ENCODE assay signal across 12 mouse cellular contexts in the genomic region with DNA sequence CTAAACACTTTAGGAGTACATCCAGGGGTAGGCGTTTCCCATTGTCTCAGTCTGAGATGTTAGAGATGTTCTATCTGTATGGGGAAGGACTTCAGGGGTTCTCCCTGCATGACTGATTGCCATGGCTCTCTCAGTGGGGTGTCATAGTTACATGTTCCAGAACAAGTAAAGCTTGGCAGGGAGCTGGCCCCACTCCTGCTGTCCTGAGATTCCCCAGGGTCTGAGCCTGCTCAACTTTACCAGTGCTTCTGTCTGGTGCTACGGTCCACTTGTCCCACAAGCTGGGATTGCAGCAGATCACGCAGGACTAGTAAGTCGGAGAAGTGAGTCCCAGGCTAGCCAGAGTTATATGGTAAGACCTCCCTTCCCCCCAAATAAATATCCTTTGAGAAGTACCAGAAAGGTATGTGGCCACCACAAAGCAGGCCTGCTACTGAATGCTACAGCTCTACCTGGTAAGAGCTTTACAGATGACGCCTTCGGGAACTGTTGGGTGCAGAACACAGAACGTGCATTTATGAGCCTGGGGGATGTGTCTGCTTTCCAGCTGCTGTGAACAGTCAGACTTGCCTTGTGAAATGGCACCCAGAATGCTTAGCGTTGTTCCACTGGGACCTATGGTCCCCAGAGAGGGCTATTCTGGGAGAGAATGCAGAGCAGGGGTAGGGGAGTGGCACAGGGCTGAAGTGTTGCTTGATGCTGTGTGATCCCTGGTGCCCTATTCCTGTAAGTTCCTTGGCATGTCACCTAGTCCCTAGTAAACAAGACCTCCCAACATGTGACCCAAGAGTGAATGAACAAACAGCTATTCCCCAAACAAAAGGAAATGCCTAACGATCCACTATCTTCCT.
DNase-seq lines count a peak whose midpoint lies in the region; ATAC-seq and TF ChIP-seq lines count a peak whose summit lies in the region.
"Had no signal": no experiment of that assay in that cellular context is flagged by ENCODE, and none has a peak within 500 bp of the region (broad histone marks: within the 10 kb centered on the region; RNA-seq: fewer than 3 reads in every experiment).

No protein-coding gene starts in this region.

- no peaks in the 10 kb centered on the region for H3K9me3 ChIP-seq in hindbrain, postnatal 0 days (ENCODE audit: low read length)
- H3K9me3 ChIP-seq in hindbrain, embryonic 16.5 days (ENCODE audit: control insufficient read depth, low read length), result no peaks in the 10 kb centered on the region
- H3K9me3 ChIP-seq in heart, embryonic 11.5 days (replicated peaks; ENCODE audit: control insufficient read depth, low read length), result no peaks in the 10 kb centered on the region

- H3K9ac ChIP-seq in hindbrain, postnatal 0 days (replicated peaks; ENCODE audit: low read length), result no peak overlapping the region
- no peak overlapping the region for H3K9ac ChIP-seq in hindbrain, embryonic 16.5 days (ENCODE audit: low read depth, low read length)
- H3K9ac ChIP-seq in heart, embryonic 11.5 days (ENCODE audit: low read depth, low read length), result no peak overlapping the region; the same call in 1 of the 2 replicates
- H3K9ac ChIP-seq: hindbrain, embryonic 14.5 days had no signal

- ATAC-seq in hindbrain, postnatal 0 days, result no peak
- no peak for ATAC-seq in hindbrain, embryonic 16.5 days
- no peak for ATAC-seq in heart, embryonic 11.5 days (replicated peaks; ENCODE audit: insufficient number of reproducible peaks, low FRiP score, low TSS enrichment)
- ATAC-seq: forebrain, embryonic 16.5 days had no signal

- H3K4me3 ChIP-seq in hindbrain, postnatal 0 days (ENCODE audit: low read length), result no peak overlapping the region
- H3K4me3 ChIP-seq in hindbrain, embryonic 16.5 days (ENCODE audit: low read length), result no peak overlapping the region
- no peak overlapping the region for H3K4me3 ChIP-seq in heart, embryonic 11.5 days (ENCODE audit: low read depth, low read length)

- H3K4me2 ChIP-seq in hindbrain, postnatal 0 days (ENCODE audit: low read depth, low read length), result no peak overlapping the region
- no peak overlapping the region for H3K4me2 ChIP-seq in hindbrain, embryonic 16.5 days (ENCODE audit: low read length)
- no peak overlapping the region for H3K4me2 ChIP-seq in heart, embryonic 11.5 days
- H3K4me2 ChIP-seq: hindbrain, embryonic 14.5 days had no signal

- no peaks in the 10 kb centered on the region for H3K27me3 ChIP-seq in hindbrain, postnatal 0 days (ENCODE audit: insufficient read depth, low read length)
- H3K27me3 ChIP-seq in hindbrain, embryonic 16.5 days (replicated peaks; ENCODE audit: control insufficient read depth, insufficient read depth, low read length), result no peaks in the 10 kb centered on the region
- H3K27me3 ChIP-seq in heart, embryonic 11.5 days (ENCODE audit: control insufficient read depth, insufficient read depth, low read length), result no peaks in the 10 kb centered on the region

- no peaks in the 10 kb centered on the region for H3K4me1 ChIP-seq in hindbrain, postnatal 0 days (ENCODE audit: insufficient read depth, low read length)
- no peaks in the 10 kb centered on the region for H3K4me1 ChIP-seq in hindbrain, embryonic 16.5 days (ENCODE audit: control insufficient read depth, insufficient read depth, low read depth, low read length)
- H3K4me1 ChIP-seq in heart, embryonic 11.5 days (ENCODE audit: control insufficient read depth, insufficient read depth, low read length), result peaks cover 13% of the 10 kb centered on the region

- DNase-seq in hindbrain, postnatal 0 days (ENCODE audit: low spot score), result peak; percentile 17
- peak; percentile 28 for DNase-seq in adrenal gland, postnatal 25 days
- peak; percentile 85 for DNase-seq in lung, postnatal 10 days
- no peak for DNase-seq in layer of hippocampus, adult 9-11 months
- no peak for DNase-seq in cerebellum, postnatal 36 days
- no peak for DNase-seq in left cerebral cortex, adult 9 months (ENCODE audit: low spot score in 2 of 2)
- DNase-seq: cerebellum, postnatal 14 days; right cerebral cortex, postnatal 4 days had no signal

- H3K36me3 ChIP-seq in hindbrain, postnatal 0 days (ENCODE audit: insufficient read depth, low read length), result no peaks in the 10 kb centered on the region
- H3K36me3 ChIP-seq in hindbrain, embryonic 16.5 days (ENCODE audit: control insufficient read depth, insufficient read depth, low read length), result no peaks in the 10 kb centered on the region
- H3K36me3 ChIP-seq in heart, embryonic 11.5 days (ENCODE audit: control insufficient read depth, insufficient read depth, low read length), result no peaks in the 10 kb centered on the region

- TF ChIP-seq CTCF in hindbrain, postnatal 0 days (IDR thresholded peaks at IDR 0.05; ENCODE audit: low read depth), result no peak

- 71% methylated on average over 9 of the region's 9 CpGs for WGBS in hindbrain, postnatal 0 days
- WGBS in hindbrain, embryonic 16.5 days, result 77% methylated on average over 9 of the region's 9 CpGs
- WGBS in heart, embryonic 11.5 days (ENCODE audit: insufficient replicate concordance), result 69% methylated on average over 9 of the region's 9 CpGs

- peak overlapping the region; percentile 20; the same call in 1 of the 2 replicates for H3K27ac ChIP-seq in hindbrain, postnatal 0 days
- H3K27ac ChIP-seq in hindbrain, embryonic 16.5 days (ENCODE audit: low read depth, low read length), result no peak overlapping the region
- peak overlapping the region; percentile 41; the same call in 1 of the 2 replicates for H3K27ac ChIP-seq in heart, embryonic 11.5 days (ENCODE audit: low read depth, low read length)
- H3K27ac ChIP-seq: hindbrain, embryonic 14.5 days had no signal

Comparison
In these comparisons a context has a peak if more than half of its experiments do, and no peak if none do; other contexts are left out.
1. DNase-seq: peak in hindbrain, postnatal 0 days (single experiment), adrenal gland, postnatal 25 days (single experiment) and lung, postnatal 10 days (single experiment); none in layer of hippocampus, adult 9-11 months (single experiment), cerebellum, postnatal 36 days (0 of 2) and left cerebral cortex, adult 9 months (0 of 2).